Mouse (Mus musculus) cerebellum, adult 2 months (tissue): ENCODE measurements around the gene Wdr24.

Experiments
- CTCF ChIP-seq: fragments of 200-500 bp; IDR thresholded peaks from 2 replicates; pipeline ENCODE4 v1.5.1; 2011; ENCODE audit warnings: low read depth, mild to moderate bottlenecking, control low read depth, low read length, moderate library complexity, borderline replicate concordance; ENCODE audit not compliant: insufficient read depth
- POLR2A ChIP-seq: fragments of 200-500 bp; IDR thresholded peaks from 2 replicates; pipeline ENCODE4 v1.6.1; 2011; ENCODE audit warnings: low read length, control low read depth, borderline replicate concordance; ENCODE audit not compliant: insufficient read depth

DNA sequence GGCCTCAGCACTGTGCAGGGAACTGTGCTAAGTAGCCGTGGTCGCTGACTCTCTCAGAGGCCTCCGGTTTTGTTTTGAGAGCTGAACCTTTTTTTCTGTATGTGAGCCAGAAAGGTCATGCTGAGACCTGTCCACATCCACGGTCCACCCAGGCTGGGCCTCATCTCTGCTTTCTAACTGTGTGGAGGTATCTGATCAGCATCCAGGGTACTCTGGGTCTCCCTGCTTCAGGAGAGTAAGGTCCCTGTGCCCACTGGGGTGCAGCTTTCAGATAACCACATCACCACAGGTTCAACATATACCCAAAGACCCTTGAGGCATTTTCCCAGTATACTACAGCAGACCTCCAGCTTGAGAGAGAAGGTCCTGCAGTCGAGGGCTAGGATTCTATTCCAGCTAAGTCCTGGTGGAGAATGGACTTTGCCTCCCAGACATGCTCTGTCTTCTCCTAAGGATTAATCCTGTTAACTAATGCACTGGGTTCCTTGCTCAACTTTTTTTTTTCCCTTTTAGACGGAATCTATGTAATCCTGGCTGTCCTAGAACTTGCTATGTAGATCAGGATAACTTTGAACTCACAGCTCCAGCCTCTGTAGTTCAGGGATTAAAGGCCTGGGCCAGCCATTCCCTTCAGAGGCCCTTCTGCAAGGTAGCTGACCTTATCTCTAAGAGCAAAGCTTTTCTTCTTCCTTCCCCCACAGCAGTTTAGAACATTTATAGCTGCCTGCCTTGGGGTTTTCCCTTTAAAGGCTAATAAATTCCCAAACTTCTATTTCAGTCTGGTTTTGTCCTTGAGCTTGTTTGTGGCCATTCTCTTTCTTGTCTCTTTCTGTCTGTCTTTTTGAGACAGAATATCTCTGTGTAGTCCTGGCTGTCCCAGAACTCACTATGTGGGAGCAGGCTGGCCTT, 38.5 kb downstream of the Wdr24 start:
- TF ChIP-seq POLR2A (no peak), CTCF (no peak)
